Mouse (Mus musculus): ENCODE results near the gene Zfp867.

DNA sequence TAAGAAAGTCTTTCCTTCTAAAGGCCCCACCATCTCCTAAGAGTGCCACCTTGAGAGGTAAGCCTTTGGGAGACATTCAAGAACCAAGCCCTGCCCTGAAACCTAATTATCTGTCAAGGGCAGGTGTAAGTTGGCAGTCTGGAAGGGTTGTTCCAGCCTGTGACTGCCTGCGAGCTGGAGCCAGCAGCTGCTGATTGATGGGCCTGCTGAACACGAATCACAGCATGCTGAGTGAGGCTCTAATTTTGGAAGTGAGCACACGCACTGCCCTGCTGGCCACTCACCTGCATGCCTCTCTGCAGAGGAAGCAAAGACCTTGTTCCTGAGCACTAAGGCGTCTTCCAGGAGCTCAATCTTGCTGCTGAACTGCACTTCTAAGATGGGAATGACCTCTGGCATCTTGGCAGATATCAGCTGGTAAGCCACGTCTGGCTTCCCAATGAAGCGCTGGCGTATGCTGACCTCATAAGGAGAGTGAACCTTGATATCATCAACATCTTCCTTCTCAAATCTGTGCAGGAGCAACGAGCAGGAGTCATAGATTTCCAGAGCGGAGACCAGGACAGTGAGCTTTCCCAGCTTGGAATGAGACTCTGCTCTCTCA lies 44.1 kb downstream of the Zfp867 start:
- TF ChIP-seq CTCF (IDR thresholded peaks at IDR 0.05; ENCODE audit: low read depth) (no peak), EP300 (IDR thresholded peaks at IDR 0.05; ENCODE audit: low read depth) (no peak)
